Mouse (Mus musculus) kidney, adult 2 months (tissue): ENCODE measurements around the gene Nup93. TPM values are rescaled to one million over a fixed set of nuclear protein-coding genes. Genes with fewer than 3 reads are reported as not detected.

Experiments used
- DNase-seq: peaks from one replicate; pipeline ENCODE4 v3.0.0; 2021
- H3K27ac ChIP-seq: fragments of 200-500 bp; 2 replicates; pipeline ENCODE4 v1.5.1; 2012; ENCODE audit warnings: low read depth, low read length, control low read depth, inconsistent platforms; ENCODE audit not compliant: insufficient read depth
- H3K27me3 ChIP-seq: fragments of 200-500 bp; replicated peaks from 2 replicates; pipeline ENCODE4 v1.6.1; 2012; ENCODE audit warnings: mild to moderate bottlenecking, moderate library complexity, low read length, inconsistent platforms; ENCODE audit not compliant: control insufficient read depth, insufficient read depth
- H3K36me3 ChIP-seq: fragments of 200-500 bp; 2 replicates; pipeline ENCODE4 v1.6.1; 2012; ENCODE audit warnings: mild to moderate bottlenecking, moderate library complexity, low read length, inconsistent platforms; ENCODE audit not compliant: control insufficient read depth, insufficient read depth
- H3K4me1 ChIP-seq: fragments of 200-500 bp; 2 replicates; pipeline ENCODE4 v1.6.1; 2011; ENCODE audit warnings: low read length; ENCODE audit not compliant: control insufficient read depth, insufficient read depth
- H3K4me3 ChIP-seq: fragments of 200-500 bp; 2 replicates; pipeline ENCODE4 v1.5.1; 2011; ENCODE audit warnings: mild to moderate bottlenecking, low read depth, low read length, control low read depth; ENCODE audit not compliant: insufficient read depth
- CTCF ChIP-seq: fragments of 200-500 bp; conservative IDR thresholded peaks from 2 replicates; pipeline ENCODE4 v1.5.1; 2011; ENCODE audit warnings: low read depth, mild to moderate bottlenecking, control low read depth, low read length, moderate library complexity, mixed read lengths; ENCODE audit not compliant: insufficient read depth, insufficient read length
- POLR2A ChIP-seq: fragments of 200-500 bp; IDR thresholded peaks from one replicate; pipeline ENCODE4 v1.6.1; 2011; ENCODE audit warnings: low read depth, low read length, control low read depth
- WGBS: fragments of 180-500 bp; shearing (Covaris S2); methylation state at CpG from one replicate; pipeline ENCODE4 v1.1.7; 2018; 5-methylcytosine and 5-hydroxymethylcytosine counted together
- polyA plus RNA-seq: library from polyadenylated mRNA; depleted of rRNA; stranded (reverse); fragments of >200 nt; gene quantifications from 2 replicates; pipeline ENCODE4 v1.2.3, GENCODE M21; 2012

Nup93 gene
- polyA plus RNA-seq, 1 experiment = 11.9 TPM

DNA sequence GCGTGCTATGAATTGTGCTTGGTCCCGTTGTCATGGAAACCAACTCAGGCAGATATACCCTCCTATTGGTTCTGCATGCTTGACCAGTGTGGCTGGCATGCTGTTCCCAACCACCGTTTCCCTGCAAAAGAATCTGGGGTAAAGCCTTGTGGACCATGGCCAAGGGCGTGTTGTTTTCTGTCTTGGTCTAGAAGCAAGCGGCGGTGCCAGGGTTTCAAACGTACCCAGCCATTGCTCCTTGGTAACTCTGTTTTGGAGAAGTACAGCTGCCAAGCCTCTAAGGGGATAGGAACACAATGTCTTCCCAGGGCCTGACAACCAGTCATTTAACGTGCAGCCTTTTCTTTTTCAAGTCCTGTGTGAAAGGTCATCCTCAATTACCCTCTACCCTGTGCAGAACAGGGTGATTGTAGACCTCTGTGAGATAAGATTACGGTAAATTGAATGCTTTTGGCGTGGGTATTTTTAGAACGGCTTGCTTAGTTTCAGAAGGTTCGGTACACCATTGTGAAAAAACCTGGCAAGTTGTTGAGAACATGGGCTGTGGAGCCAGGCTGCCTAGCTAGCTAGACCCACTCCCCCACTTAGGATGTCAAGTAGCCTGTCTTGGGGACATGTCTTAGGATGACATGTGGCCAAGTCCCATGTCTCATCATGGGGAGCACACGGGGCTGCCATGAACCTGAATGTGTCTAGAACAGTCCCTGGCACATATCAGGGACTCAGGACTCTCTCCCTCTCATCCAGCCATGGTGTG, 24.9 kb upstream of the Nup93 start:
- TF ChIP-seq CTCF = no peak
- TF ChIP-seq POLR2A = no peak
- Histone ChIP-seq H3K36me3 (no peaks in the 10 kb centered on the region), H3K4me1 (no peaks in the 10 kb centered on the region), H3K4me3 (no peak overlapping the region), H3K27me3 (no peaks in the 10 kb centered on the region), H3K27ac (no peak overlapping the region)
- DNase-seq = peak; percentile 37
- 63% methylated on average over 13 of the region's 13 CpGs for WGBS

DNA sequence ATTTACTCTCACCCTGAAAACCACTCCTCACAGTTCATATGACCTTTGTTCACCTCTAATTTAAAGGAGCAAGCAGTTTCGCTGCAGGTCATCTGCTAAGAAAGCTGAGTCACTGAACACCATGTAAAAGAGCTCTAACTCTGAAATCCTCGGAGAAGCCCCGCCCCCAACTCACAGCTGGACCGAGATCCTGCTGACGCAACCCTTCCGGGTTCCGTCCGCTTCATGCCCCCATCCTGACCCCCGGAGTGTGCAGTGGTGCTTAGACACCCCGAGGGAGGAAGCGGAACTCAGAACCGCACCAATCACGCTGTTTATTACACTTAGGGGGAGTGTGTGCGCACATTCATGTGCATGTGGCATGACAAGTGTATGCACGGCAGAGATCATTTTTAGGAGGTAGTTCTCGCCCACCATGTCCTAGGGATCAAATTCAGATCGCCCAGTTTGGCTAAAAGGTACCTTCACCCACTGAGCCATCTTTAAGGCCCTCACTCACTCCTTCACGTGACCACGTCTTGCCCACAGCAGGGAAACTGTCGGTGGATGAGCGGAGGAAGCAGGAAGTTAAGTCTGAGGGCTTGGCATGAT, 23.2 kb upstream of the Nup93 start:
- peak; percentile 89 for DNase-seq
- TF ChIP-seq POLR2A (no peak), CTCF (no peak)
- WGBS = 19% methylated on average over 21 of the region's 21 CpGs
- Histone ChIP-seq H3K36me3 (no peaks in the 10 kb centered on the region), H3K4me3 (peak overlapping the region; percentile 2; the same call in 1 of the 2 replicates), H3K27me3 (no peaks in the 10 kb centered on the region), H3K4me1 (no peaks in the 10 kb centered on the region), H3K27ac (no peak overlapping the region)

DNA sequence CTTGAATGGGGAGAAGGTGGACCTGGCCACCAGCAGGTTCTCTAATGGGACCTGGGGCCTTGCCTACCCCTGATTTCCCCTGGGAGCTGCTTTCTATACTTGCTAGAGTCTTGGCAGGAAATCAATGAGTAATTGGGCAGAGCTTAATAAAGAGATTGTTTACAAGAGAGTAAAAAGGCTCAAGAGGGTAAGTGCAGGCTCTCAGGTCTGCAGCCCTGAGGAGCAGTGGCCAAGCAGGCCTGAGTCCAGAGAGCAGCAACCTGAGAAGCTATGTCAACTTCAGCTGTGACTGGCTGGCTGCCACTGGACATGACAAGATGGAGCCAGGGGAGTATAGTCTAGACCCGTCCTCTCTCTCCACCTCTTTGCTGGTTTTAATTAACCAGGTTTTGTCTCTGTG, 21.4 kb upstream of the Nup93 start:
- TF ChIP-seq POLR2A = no peak
- no peak for TF ChIP-seq CTCF
- H3K4me1 ChIP-seq = no peaks in the 10 kb centered on the region
- no peak overlapping the region for H3K27ac ChIP-seq
- 55% methylated on average over 1 of the region's 1 CpGs for WGBS
- no peaks in the 10 kb centered on the region for H3K36me3 ChIP-seq
- peak; percentile 18 for DNase-seq
- H3K4me3 ChIP-seq = no peak overlapping the region
- no peaks in the 10 kb centered on the region for H3K27me3 ChIP-seq

- no peak overlapping the region for H3K27ac ChIP-seq
- no peak overlapping the region for H3K4me3 ChIP-seq
- no peaks in the 10 kb centered on the region for H3K36me3 ChIP-seq
- DNase-seq = no peak
- WGBS = 73% methylated on average over 7 of the region's 7 CpGs
- H3K4me1 ChIP-seq = no peaks in the 10 kb centered on the region
- TF ChIP-seq CTCF (no peak), POLR2A (no peak)
- no peaks in the 10 kb centered on the region for H3K27me3 ChIP-seq
These were observed 19.7 kb upstream of the Nup93 start for GRCm38 (mm10) chr8:94194591-94195223.

DNA sequence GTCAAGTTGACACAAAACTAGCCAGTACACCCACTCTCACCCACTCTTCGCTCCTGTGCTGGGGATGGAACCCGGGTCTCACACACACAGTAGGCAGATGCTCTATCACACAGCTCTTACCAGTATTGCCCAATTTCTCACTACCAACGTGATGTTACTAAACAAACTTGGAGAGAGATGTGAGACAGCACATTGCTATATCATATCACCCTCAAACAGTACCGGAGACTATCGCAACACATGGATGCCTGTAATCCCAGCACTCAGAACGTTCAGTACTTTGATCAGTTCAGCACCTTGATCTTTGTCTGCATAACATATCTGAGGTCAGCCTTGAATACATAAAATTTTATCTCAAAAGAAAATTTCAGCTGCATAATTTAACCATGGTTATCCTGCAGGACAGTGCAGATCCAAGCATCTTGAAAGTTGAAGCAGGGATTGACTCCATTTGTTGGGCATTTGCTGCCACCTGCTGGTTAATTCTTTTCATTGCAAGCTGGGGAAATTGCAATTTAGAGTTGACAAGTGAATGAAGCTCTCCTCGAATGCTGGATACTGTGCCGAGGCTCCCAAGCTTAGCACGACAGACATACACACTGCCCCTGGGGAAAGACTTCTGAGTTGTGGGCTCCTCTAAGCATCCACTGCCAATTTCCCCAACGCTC, 15.0 kb upstream of the Nup93 start:
- no peaks in the 10 kb centered on the region for H3K4me1 ChIP-seq
- no peaks in the 10 kb centered on the region for H3K36me3 ChIP-seq
- H3K27ac ChIP-seq = no peak overlapping the region
- no peak overlapping the region for H3K4me3 ChIP-seq
- H3K27me3 ChIP-seq = no peaks in the 10 kb centered on the region
- DNase-seq = peak; percentile 72
- TF ChIP-seq CTCF = peak; percentile 62
- no peak for TF ChIP-seq POLR2A
- 45% methylated on average over 10 of the region's 10 CpGs for WGBS

GRCm38 (mm10) chr8:94204043-94204442, 10.3 kb upstream of the Nup93 start:
- Histone ChIP-seq H3K27me3 (no peaks in the 10 kb centered on the region), H3K27ac (no peak overlapping the region), H3K36me3 (no peaks in the 10 kb centered on the region), H3K4me1 (no peaks in the 10 kb centered on the region), H3K4me3 (no peak overlapping the region)
- TF ChIP-seq POLR2A (no peak), CTCF (no peak)
- 79% methylated on average over 3 of the region's 3 CpGs for WGBS
- DNase-seq = no peak
